Mouse (Mus musculus) cortical plate, adult 2 months (tissue): ENCODE measurements around the gene Nlrp3. TPM values are rescaled to one million over a fixed set of nuclear protein-coding genes. Genes with fewer than 3 reads are reported as not detected.
"Not testable (repeated sequence)": the region's sequence is repeated elsewhere in the genome, so short reads cannot be mapped to it uniquely, and the experiment has no call there.

ENCODE experiments used
- H3K27ac ChIP-seq: fragments of 200-500 bp; 2 replicates; pipeline ENCODE4 v1.5.1; 2012; ENCODE audit warnings: low read length, control low read depth, inconsistent platforms; ENCODE audit not compliant: insufficient read depth
- H3K4me1 ChIP-seq: fragments of 200-500 bp; 2 replicates; pipeline ENCODE4 v1.6.1; 2011; ENCODE audit warnings: low read length; ENCODE audit not compliant: control insufficient read depth, insufficient read depth
- H3K4me3 ChIP-seq: fragments of 200-500 bp; 2 replicates; pipeline ENCODE4 v1.5.1; 2011; ENCODE audit warnings: mild to moderate bottlenecking, low read length, control low read depth; ENCODE audit not compliant: insufficient read depth
- CTCF ChIP-seq: fragments of 200-500 bp; IDR thresholded peaks from 2 replicates; pipeline ENCODE4 v1.5.1; 2011; ENCODE audit warnings: mild to moderate bottlenecking, control low read depth, low read length; ENCODE audit not compliant: insufficient read depth; ENCODE audit errors: extremely low read depth
- POLR2A ChIP-seq: fragments of 200-500 bp; IDR thresholded peaks from 2 replicates; pipeline ENCODE4 v1.6.1; 2011; ENCODE audit warnings: mild to moderate bottlenecking, low read length, control low read depth; ENCODE audit not compliant: insufficient read depth; ENCODE audit errors: extremely low read depth
- polyA plus RNA-seq: library from polyadenylated mRNA; depleted of rRNA; stranded (reverse); fragments of >200 nt; gene quantifications from 2 replicates; pipeline ENCODE4 v1.2.3, GENCODE M21; 2012

The Nlrp3 gene
- polyA plus RNA-seq, 1 experiment, result 0.86 TPM

DNA sequence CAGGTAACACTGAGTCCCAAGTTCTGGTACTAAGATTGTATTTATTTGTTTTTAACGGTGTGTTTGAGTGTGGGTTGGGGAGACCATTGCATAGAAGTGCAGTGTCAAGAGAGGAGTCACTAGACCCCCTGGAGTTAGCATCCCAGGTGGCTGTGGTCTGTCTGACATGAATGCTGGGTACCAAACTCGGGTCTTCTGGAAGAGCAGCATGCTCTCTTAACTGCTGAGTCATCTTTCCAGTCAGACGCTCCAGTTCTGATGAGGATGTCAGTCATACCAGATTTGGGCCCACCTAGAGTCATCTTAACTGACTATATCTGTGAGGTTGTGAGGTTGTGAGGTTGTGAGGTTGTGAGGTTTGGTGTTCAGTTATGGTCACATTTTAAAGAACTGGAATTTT lies 19.5 kb downstream of the Nlrp3 start:
- Histone ChIP-seq H3K4me1 (0 out of 2 replicates have a peak, but pooled peaks cover 2% of the 10 kb centered on the region), H3K4me3 (no peak overlapping the region), H3K27ac (no peak overlapping the region)
- TF ChIP-seq POLR2A, result no peak
- TF ChIP-seq CTCF, result no peak

DNA sequence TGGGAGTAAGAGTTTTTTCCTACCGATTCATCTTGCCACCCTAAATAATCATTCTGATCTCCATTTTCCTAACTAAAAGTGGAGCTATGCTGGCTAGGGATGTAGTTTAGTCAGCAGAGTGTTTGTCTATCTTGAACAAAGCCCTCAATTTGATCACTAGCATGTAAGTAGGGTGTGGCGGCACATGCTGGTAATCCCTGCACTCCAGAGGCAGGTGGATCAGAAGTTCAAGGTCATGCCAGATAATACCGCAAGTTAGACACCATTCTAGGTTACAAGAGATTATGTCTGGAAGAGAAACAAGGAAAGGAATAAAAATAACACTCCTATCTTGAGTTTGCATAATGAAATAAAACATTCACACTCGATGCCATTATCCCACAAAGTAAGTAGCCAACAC lies 21.0 kb downstream of the Nlrp3 start:
- Histone ChIP-seq H3K27ac (no peak overlapping the region), H3K4me1 (no peaks in the 10 kb centered on the region), H3K4me3 (no peak overlapping the region)
- TF ChIP-seq POLR2A (no peak), CTCF (no peak)

- H3K27ac ChIP-seq, result no peak overlapping the region
- TF ChIP-seq POLR2A (no peak), CTCF (no peak)
- no peak overlapping the region for H3K4me3 ChIP-seq
- H3K4me1 ChIP-seq, result no peaks in the 10 kb centered on the region
Observed at GRCm38 (mm10) chr11:59562837-59563236, 21.5 kb downstream of the Nlrp3 start.

GRCm38 (mm10) chr11:59569306-59569705 lies 27.9 kb downstream of the Nlrp3 start:
- Histone ChIP-seq H3K4me3 (no peak overlapping the region), H3K27ac (no peak overlapping the region), H3K4me1 (no peaks in the 10 kb centered on the region)
- TF ChIP-seq POLR2A, result no peak
- peak; percentile 49 for TF ChIP-seq CTCF

DNA sequence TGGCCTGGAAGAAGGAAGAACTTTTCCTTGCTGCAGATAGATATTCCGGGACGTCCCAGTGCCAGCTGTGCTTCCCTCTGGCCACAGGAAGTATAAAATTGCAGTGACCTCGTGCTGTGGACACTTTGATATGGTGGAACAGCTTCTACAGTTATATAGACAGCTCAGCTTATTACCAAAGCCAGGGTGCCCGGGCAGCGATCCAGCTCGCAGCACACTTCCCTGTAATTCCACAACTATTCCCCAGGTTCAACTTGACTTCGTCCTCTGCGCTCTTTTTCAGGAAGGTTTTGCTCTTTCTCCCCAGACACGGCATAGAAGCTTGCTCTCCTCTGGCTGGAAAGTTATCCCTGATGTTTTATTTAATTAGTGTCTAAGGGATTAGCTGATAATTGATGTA lies 34.4 kb downstream of the Nlrp3 start:
- TF ChIP-seq POLR2A (no peak), CTCF (no peak)
- no peaks in the 10 kb centered on the region for H3K4me1 ChIP-seq

GRCm38 (mm10) chr11:59576135-59576534 lies 34.8 kb downstream of the Nlrp3 start, which contains the start of gene Olfr222:
Olfr222 (minus strand) TSS chr11:59576235.
- not testable (repeated sequence) for H3K27ac ChIP-seq, H3K4me3 ChIP-seq, H3K4me1 ChIP-seq

More for the DNA sequence above, 34.4 kb downstream of the Nlrp3 start:
- Histone ChIP-seq H3K4me3 (no peak overlapping the region), H3K27ac (no peak overlapping the region)

DNA sequence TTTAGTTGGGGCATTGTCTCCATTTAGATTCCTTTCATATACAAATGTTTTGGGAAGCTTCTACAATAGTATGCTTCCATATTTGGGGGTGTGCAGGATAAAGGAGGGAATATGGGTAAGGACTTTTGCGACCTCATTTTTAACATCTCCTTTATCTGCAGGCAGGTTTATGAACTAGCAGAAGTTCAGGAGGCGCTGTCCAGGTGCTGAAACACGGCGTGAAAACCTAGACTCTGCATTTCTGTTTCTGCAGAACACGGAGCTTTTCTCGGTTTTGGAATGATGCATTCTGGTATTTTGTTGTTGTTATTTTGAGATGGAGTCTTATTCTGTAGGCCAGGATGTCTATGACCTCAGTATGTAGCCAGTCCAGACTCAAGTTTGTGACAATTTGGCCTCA lies 43.2 kb downstream of the Nlrp3 start:
- no peaks in the 10 kb centered on the region for H3K4me1 ChIP-seq
- TF ChIP-seq POLR2A (no peak), CTCF (no peak)
- no peak overlapping the region for H3K4me3 ChIP-seq
- H3K27ac ChIP-seq, result no peak overlapping the region

- no peak for TF ChIP-seq CTCF
- TF ChIP-seq POLR2A, result no peak
- no peak overlapping the region for H3K4me3 ChIP-seq
- no peaks in the 10 kb centered on the region for H3K4me1 ChIP-seq
- H3K27ac ChIP-seq, result no peak overlapping the region
Observed at GRCm38 (mm10) chr11:59589496-59589895, 48.1 kb downstream of the Nlrp3 start.

DNA sequence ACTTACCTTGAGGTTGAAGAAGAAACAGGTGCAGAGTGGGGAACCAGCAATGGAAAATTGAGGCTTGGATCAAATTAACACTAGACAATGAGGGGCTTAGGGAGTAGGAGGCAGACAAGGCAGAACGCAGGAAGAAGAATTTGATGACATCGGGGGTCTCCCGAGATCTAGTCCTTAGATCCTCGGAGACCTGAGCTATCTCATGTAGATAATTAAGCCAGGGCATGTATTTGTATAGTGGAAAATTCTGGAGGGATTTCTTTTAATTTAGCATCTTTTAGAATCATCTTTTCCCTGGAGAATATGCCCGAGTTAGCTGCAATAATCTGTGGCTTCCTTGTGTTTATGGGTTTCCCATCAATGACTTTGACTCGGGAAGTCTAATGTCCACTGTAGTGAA lies 51.8 kb downstream of the Nlrp3 start, which contains the start of gene Olfr223:
Olfr223 (minus strand) TSS at position 101 of the 400 bp plus-strand sequence.
- no peak within 1 kb of the TSS for H3K27ac ChIP-seq
- TF ChIP-seq CTCF (no peak), POLR2A (no peak)
- H3K4me3 ChIP-seq, result no peak within 1 kb of the TSS
- H3K4me1 ChIP-seq, result no peaks in the 10 kb centered on the region

- Histone ChIP-seq H3K4me1 (no peaks in the 10 kb centered on the region), H3K27ac (no peak overlapping the region), H3K4me3 (no peak overlapping the region)
- TF ChIP-seq POLR2A (no peak), CTCF (0 out of 2 replicates have a peak, but pooled peaks have one; percentile 15)
Observed at GRCm38 (mm10) chr11:59596091-59596490, 54.7 kb downstream of the Nlrp3 start.

DNA sequence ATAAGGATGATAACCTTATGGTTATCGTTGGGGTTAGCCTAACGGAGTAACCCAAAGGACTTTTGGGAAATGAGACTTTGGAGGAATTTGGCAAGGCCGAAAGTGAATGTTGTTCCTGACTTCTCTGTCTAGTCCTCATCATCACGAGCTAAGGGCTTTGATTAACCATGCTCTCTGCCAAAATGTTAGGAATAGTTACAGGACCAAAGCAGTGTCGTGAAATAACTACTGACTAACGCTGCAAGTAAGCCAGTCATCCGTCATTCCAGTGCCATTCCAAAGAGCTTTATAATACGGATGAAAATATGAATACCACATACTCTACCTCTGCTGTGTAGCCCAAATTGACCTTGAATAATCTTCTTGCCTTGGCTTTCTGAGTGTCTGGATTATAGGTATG lies 55.6 kb downstream of the Nlrp3 start:
- Histone ChIP-seq H3K4me1 (no peaks in the 10 kb centered on the region), H3K27ac (no peak overlapping the region), H3K4me3 (no peak overlapping the region)
- TF ChIP-seq CTCF (no peak), POLR2A (no peak)
